Mouse (Mus musculus) adrenal gland, adult 18-20 months (tissue): ENCODE data around the gene Tsga10ip. TPM values are rescaled to one million over a fixed set of nuclear protein-coding genes. Genes with fewer than 3 reads are reported as not detected.
"Not testable (repeated sequence)": the region's sequence is repeated elsewhere in the genome, so short reads cannot be mapped to it uniquely, and the experiment has no call there.

Source experiments
- DNase-seq, 2 experiments: peaks; one replicate each; pipeline ENCODE4 v3.0.0; 2021 to 2022; ENCODE audit warnings: low spot score in 2 of 2
- total RNA-seq, 2 experiments: library from RNA; stranded (reverse); gene quantifications; 1 replicate in 1 of 2; 2 replicates in 1 of 2; pipeline ENCODE4 v1.2.3; 2021

The Tsga10ip gene
- total RNA-seq, 2 experiments from 2014 or later = 0.96 TPM; not detected in 1

- DNase-seq = peak; percentile 74 to 80
Measured at GRCm38 (mm10) chr19:5424092-5424781, 21.9 kb upstream of the Tsga10ip start.

GRCm38 (mm10) chr19:5423561-5423960 is 21.2 kb upstream of the Tsga10ip start:
- DNase-seq = no peak

DNA sequence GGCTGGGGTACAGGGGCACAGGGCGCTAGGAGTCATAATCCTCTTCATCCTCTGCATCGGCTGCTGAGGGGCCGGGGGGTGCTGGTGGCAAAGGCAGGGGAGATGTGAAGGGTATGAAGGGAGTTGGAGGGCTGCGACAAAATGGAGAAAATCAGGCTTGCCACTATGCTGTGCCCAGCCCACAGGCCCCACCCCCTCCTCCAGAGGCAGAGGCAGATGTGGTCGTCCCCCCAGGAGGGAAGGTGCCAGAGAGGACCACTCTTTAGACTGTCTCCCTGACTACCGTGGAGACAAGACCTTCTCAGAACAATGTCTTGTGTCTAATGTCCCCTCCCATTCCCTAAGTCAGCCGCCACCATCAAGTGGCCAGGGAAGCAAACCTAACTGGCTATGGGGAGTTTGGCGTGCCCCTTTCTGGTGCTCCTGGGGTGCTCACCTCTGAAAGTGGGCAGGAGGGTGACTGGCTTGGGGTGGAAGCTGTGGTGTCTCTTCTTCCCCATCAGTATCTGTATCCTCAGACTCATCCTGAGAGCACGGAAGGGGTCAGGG is 20.6 kb upstream of the Tsga10ip start:
- DNase-seq = no peak

DNA sequence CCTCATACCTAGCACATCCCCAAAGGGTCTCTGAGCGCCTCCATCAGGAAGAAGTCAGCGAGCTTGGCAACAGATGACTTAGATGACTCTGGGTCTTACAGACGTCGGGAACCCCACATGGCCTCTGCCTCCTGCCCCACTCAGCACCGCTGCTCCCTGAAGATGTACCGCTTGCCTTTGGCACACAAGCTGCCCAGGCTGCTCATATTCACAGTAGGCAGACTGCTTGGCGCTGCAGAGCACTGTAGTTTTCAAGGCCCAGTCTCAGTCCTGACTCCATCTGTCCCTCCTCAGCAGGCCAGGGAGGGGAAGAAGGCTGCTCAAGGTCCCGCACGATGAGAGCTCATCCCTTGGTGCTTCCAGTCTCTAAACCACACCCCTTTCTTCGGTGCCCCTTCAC is 19.9 kb upstream of the Tsga10ip start:
- no peak for DNase-seq

GRCm38 (mm10) chr19:5421784-5422183 is 19.5 kb upstream of the Tsga10ip start:
- DNase-seq = no peak

DNA sequence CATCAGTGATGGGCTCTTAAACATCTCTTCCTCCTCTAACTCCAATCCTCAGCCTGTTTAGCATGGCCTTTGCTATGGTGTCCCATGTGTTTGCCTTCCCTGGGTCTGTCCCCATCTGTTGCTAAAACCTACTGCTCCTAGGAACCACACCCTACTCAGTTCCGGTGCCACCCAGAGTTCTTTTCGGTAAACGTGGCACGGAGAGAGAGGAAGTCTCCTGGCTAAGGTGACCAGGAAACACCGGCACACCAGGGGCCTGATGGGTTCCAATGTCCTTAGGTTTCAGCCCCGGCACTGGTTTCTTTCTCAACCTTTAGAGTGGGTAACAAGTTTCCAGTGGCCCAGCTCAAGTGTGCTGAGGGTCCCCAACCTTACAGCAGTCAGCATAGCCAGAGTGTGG is 18.3 kb upstream of the Tsga10ip start:
- no peak for DNase-seq

- no peak for DNase-seq
Measured at GRCm38 (mm10) chr19:5419630-5420029, 17.3 kb upstream of the Tsga10ip start.

DNA sequence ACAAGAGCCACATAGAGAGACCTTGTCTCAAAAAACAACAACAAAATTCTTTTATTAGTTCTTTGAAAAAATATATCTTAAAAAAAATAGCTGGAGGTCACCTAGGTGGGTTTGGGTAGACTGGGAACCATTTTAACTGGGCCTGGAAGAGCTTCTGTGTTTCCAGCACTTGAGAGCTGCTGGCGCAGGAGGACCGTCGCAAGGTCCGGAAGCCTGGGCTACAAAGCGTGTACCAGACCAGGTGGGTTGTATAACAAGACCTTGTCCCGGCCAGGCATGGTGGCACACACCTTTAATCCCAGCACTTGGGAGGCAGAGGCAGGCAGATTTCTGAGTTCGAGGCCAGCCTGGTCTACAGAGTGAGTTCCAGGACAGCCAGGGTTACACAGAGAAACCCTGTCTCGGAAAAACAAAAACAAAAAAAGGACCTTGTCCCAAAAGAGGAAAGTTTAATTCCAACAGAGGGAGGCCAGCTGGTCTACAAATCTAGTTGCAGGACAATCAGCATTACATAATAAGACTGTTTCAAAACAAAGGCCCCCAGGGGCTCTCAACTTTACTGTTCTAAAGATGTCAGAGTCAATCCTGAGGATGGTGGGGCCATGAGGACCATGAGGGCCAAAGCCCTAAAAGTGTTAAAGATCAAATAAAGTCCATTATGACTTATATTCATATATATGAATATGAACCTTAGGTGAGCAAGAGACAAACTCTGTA is 16.6 kb upstream of the Tsga10ip start:
- DNase-seq = no peak

- no peak for DNase-seq
Measured at GRCm38 (mm10) chr19:5414534-5414957, 12.2 kb upstream of the Tsga10ip start.

GRCm38 (mm10) chr19:5413840-5414239 is 11.5 kb upstream of the Tsga10ip start:
- no peak for DNase-seq

GRCm38 (mm10) chr19:5411961-5412360 is 9.6 kb upstream of the Tsga10ip start:
- no peak for DNase-seq

GRCm38 (mm10) chr19:5410641-5411040 is 8.3 kb upstream of the Tsga10ip start:
- no peak for DNase-seq

DNA sequence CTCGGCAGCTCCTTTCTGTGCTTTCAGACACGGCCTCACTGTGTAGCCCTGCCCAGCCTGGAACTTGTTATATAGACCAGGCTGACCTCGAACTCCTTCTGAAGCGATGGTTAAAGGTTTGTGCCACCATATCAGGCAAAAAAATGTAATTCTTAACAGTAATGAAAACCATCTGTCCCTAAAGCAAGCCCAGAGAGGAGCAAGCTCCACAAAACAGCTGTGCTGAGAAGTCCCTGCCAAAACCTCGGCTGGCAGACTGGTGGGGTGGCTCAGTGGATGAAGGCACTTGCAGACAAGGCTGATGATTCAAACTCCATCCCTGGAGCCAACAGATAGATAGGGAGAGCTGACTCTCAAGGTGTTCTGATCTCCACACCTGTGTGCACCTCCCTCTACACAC is 6.7 kb upstream of the Tsga10ip start:
- no peak for DNase-seq

- no peak for DNase-seq
Measured at GRCm38 (mm10) chr19:5408057-5409001, 6.0 kb upstream of the Tsga10ip start.

- peak in 1 of 2 experiments; percentile 56 for DNase-seq
Measured at GRCm38 (mm10) chr19:5407133-5407532, 4.8 kb upstream of the Tsga10ip start.

- not testable (repeated sequence) for DNase-seq
Measured at GRCm38 (mm10) chr19:5406531-5407126, 4.3 kb upstream of the Tsga10ip start.

- no peak for DNase-seq
Measured at GRCm38 (mm10) chr19:5405924-5406323, 3.6 kb upstream of the Tsga10ip start.

DNA sequence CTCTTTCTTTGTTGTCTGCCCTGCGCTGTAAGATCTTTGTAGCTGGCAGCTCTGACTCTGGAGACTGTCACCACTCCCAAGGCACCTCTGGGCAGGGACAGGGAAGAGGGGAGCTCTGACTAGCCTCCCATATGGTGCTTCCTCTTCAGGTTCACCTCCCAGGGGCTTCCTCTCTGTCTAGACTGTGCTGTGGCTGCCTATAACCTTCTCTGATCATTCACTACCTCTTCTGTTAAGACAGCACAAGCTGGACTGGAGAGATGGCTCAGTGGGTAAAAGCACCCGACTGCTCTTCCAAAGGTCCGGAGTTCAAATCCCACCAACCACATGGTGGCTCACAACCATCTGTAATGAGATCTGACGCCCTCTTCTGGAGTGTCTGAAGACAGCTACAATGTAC is 1.3 kb downstream of the Tsga10ip start:
- DNase-seq = not testable (repeated sequence)

DNA sequence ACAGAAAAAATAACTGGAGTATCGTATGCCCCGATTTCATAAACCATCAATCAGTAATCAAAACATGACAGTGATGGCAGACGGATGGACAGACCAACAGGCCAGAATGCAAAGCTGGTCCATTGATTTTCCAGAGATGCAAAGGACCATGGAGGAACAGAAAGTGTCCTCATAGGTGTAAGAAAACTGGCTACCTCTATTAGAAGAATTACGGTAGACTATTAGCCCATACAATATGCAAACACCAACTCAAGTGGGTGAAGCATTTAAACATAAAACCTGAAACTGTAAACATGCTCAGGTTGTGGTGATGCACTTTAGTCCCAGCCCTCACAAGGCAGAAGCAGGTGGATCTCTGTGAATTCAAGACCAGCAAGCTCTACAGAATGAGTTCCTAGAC is 7.0 kb downstream of the Tsga10ip start:
- no peak for DNase-seq

DNA sequence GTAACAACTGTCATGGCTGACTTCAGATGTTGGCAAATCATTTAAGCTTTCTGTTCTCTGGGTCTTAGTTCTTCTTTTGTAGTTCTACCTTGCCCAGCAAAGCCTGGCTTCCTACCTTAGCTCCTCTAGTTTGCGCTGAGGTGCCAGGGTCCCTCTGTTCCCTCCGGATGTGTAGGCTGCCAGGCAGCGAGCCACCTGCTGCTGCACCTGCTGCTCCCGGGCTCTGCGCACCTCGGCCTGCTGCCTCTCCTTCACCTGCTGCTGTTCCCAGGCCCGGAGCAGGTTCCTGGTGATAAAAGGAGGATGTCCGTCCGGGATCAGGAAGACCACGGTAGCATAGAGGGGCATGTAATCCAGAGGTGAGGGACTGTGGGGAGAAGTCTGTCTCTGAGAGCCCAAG is 8.2 kb downstream of the Tsga10ip start:
- DNase-seq = no peak

GRCm38 (mm10) chr19:5392892-5393291 is 9.4 kb downstream of the Tsga10ip start:
- peak; percentile 79 to 81 for DNase-seq
